Mouse (Mus musculus): ENCODE results near the gene Cdkl3.
"Not testable (repeated sequence)": the region's sequence is repeated elsewhere in the genome, so short reads cannot be mapped to it uniquely, and the experiment has no call there.

The Cdkl3 gene

GRCm38 (mm10) chr11:52077939-52078338 lies 73.9 kb downstream of the Cdkl3 start:
- no peak for DNase-seq (ENCODE audit: low read depth, low spot score)

GRCm38 (mm10) chr11:52079978-52080377 lies 76.0 kb downstream of the Cdkl3 start:
- DNase-seq (ENCODE audit: low read depth, low spot score): peak; percentile 60

GRCm38 (mm10) chr11:52080656-52081055 lies 76.6 kb downstream of the Cdkl3 start:
- no peak for DNase-seq (ENCODE audit: low read depth, low spot score)

GRCm38 (mm10) chr11:52085857-52086203 lies 81.8 kb downstream of the Cdkl3 start:
- DNase-seq (ENCODE audit: low read depth, low spot score): no peak

GRCm38 (mm10) chr11:52086204-52086864 lies 82.3 kb downstream of the Cdkl3 start:
- DNase-seq (ENCODE audit: low read depth, low spot score): no peak

GRCm38 (mm10) chr11:52089291-52089690 lies 85.3 kb downstream of the Cdkl3 start:
- DNase-seq (ENCODE audit: low read depth, low spot score): no peak

GRCm38 (mm10) chr11:52091261-52091660 lies 87.2 kb downstream of the Cdkl3 start:
- no peak for DNase-seq (ENCODE audit: low read depth, low spot score)

- no peak for DNase-seq (ENCODE audit: low read depth, low spot score)
These were observed 90.5 kb downstream of the Cdkl3 start for GRCm38 (mm10) chr11:52094568-52094967.

GRCm38 (mm10) chr11:52097016-52097415 lies 93.0 kb downstream of the Cdkl3 start:
- no peak for DNase-seq (ENCODE audit: low read depth, low spot score)

GRCm38 (mm10) chr11:52097596-52097995 lies 93.6 kb downstream of the Cdkl3 start:
- DNase-seq (ENCODE audit: low read depth, low spot score): no peak

- peak; percentile 99 for DNase-seq (ENCODE audit: low read depth, low spot score)
These were observed 94.5 kb downstream of the Cdkl3 start, which contains the start of gene Ppp2ca for GRCm38 (mm10) chr11:52098398-52098946. Ppp2ca (plus strand) TSS chr11:52098681.

GRCm38 (mm10) chr11:52099031-52099761 lies 95.2 kb downstream of the Cdkl3 start:
- DNase-seq (ENCODE audit: low read depth, low spot score): peak; percentile 89

GRCm38 (mm10) chr11:52099771-52100219 lies 95.8 kb downstream of the Cdkl3 start:
- no peak for DNase-seq (ENCODE audit: low read depth, low spot score)

- no peak for DNase-seq (ENCODE audit: low read depth, low spot score)
These were observed 99.0 kb downstream of the Cdkl3 start for GRCm38 (mm10) chr11:52102977-52103376.

- no peak for DNase-seq (ENCODE audit: low read depth, low spot score)
These were observed 101.5 kb downstream of the Cdkl3 start for GRCm38 (mm10) chr11:52105503-52105902.

GRCm38 (mm10) chr11:52106037-52106436 lies 102.0 kb downstream of the Cdkl3 start:
- no peak for DNase-seq (ENCODE audit: low read depth, low spot score)

- DNase-seq (ENCODE audit: low read depth, low spot score): no peak
These were observed 102.4 kb downstream of the Cdkl3 start for GRCm38 (mm10) chr11:52106438-52106837.

- DNase-seq (ENCODE audit: low read depth, low spot score): no peak
These were observed 104.8 kb downstream of the Cdkl3 start for GRCm38 (mm10) chr11:52108796-52109195.

GRCm38 (mm10) chr11:52109421-52109820 lies 105.4 kb downstream of the Cdkl3 start:
- no peak for DNase-seq (ENCODE audit: low read depth, low spot score)

- DNase-seq (ENCODE audit: low read depth, low spot score): no peak
These were observed 111.5 kb downstream of the Cdkl3 start for GRCm38 (mm10) chr11:52115479-52115878.

- not testable (repeated sequence) for DNase-seq (ENCODE audit: low read depth, low spot score)
These were observed 112.1 kb downstream of the Cdkl3 start for GRCm38 (mm10) chr11:52116117-52116516.

GRCm38 (mm10) chr11:52117156-52117555 lies 113.1 kb downstream of the Cdkl3 start:
- DNase-seq (ENCODE audit: low read depth, low spot score): no peak

GRCm38 (mm10) chr11:52120415-52120814 lies 116.4 kb downstream of the Cdkl3 start:
- not testable (repeated sequence) for DNase-seq (ENCODE audit: low read depth, low spot score)

Measured in mesoderm, embryonic 11.5 days (tissue).